Mouse (Mus musculus): Measurements from ENCODE around the gene Ttll1. TPM values are rescaled to one million over a fixed set of nuclear protein-coding genes. Genes with fewer than 3 reads are reported as not detected.

Ttll1 gene
- polyA plus RNA-seq, 1 experiment = 4.4 TPM

DNA sequence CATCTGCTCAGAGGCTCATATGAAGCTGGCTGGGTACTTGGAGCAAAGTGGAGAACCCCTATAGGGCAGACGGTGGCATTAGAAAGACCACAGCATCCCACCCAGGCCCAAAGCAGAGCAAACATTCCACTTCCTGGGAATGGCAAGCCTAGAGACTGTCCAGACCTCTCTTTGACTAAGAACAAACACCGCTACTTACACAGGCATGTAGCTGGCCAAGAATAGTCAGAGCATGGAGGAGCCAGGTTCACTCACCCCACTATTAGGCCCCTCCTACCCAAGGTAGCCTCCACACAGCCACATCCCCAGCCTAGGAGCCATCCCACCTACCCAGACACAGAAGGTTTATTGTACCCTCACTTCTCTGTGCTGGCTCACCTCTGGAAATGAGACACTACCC lies 64.8 kb downstream of the Ttll1 start:
- no peak for TF ChIP-seq CTCF (IDR thresholded peaks at IDR 0.05; ENCODE audit: extremely low read depth, insufficient read depth, insufficient read length, insufficient replicate concordance)
- no peak for TF ChIP-seq POLR2A (IDR thresholded peaks at IDR 0.05; ENCODE audit: low read depth, low read length)
- H3K27ac ChIP-seq (ENCODE audit: insufficient read depth, low read length) = no peak overlapping the region
- no peak for DNase-seq (ENCODE audit: low read depth in 1 of 2, low spot score in 2 of 2)
- H3K4me1 ChIP-seq (ENCODE audit: control insufficient read depth, insufficient read depth, insufficient read length) = peaks cover 30% of the 10 kb centered on the region; the same call in 1 of the 2 replicates
- H3K4me3 ChIP-seq (ENCODE audit: extremely low read depth, insufficient read depth, insufficient read length) = no peak overlapping the region
- H3K27me3 ChIP-seq (ENCODE audit: control insufficient read depth, insufficient read depth, low read length) = no peaks in the 10 kb centered on the region
- no peaks in the 10 kb centered on the region for H3K36me3 ChIP-seq (ENCODE audit: control insufficient read depth, insufficient read depth, low read length)
- WGBS = 94% methylated on average over 2 of the region's 2 CpGs

GRCm38 (mm10) chr15:83445383-83445782 lies 65.3 kb downstream of the Ttll1 start:
- Histone ChIP-seq H3K4me3 (ENCODE audit: extremely low read depth, insufficient read depth, insufficient read length) (no peak overlapping the region), H3K4me1 (ENCODE audit: control insufficient read depth, insufficient read depth, insufficient read length) (peaks cover 32% of the 10 kb centered on the region; the same call in 1 of the 2 replicates), H3K27me3 (ENCODE audit: control insufficient read depth, insufficient read depth, low read length) (no peaks in the 10 kb centered on the region), H3K27ac (ENCODE audit: insufficient read depth, low read length) (no peak overlapping the region), H3K36me3 (ENCODE audit: control insufficient read depth, insufficient read depth, low read length) (no peaks in the 10 kb centered on the region)
- 96% methylated on average over 5 of the region's 5 CpGs for WGBS
- TF ChIP-seq POLR2A (IDR thresholded peaks at IDR 0.05; ENCODE audit: low read depth, low read length) = no peak
- no peak for DNase-seq (ENCODE audit: low read depth in 1 of 2, low spot score in 2 of 2)

DNA sequence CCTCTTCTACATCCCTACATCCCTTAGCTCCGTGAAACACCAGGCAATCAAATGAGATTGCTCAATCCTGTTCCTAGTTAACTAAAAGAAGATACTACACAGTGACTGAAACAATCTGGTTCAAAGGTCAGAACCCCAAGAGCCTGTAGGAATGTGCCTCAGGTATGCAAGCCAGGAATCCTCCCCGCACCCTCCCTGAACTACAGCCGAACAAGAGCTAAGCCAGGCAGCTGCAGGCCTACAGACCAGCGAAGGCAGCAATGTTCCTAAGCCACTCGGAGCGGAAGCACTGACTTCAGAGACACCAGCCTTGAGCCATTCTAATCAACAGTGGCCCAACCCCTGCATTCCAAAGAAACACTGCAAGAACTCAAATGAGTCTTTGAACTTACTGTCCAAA lies 66.3 kb downstream of the Ttll1 start:
- DNase-seq (ENCODE audit: low read depth in 1 of 2, low spot score in 2 of 2) = no peak
- TF ChIP-seq POLR2A (IDR thresholded peaks at IDR 0.05; ENCODE audit: low read depth, low read length) = no peak
- no peak for TF ChIP-seq CTCF (IDR thresholded peaks at IDR 0.05; ENCODE audit: extremely low read depth, insufficient read depth, insufficient read length, insufficient replicate concordance)
- H3K4me3 ChIP-seq (ENCODE audit: extremely low read depth, insufficient read depth, insufficient read length) = no peak overlapping the region
- no peaks in the 10 kb centered on the region for H3K36me3 ChIP-seq (ENCODE audit: control insufficient read depth, insufficient read depth, low read length)
- no peaks in the 10 kb centered on the region for H3K27me3 ChIP-seq (ENCODE audit: control insufficient read depth, insufficient read depth, low read length)
- H3K27ac ChIP-seq (ENCODE audit: insufficient read depth, low read length) = no peak overlapping the region
- 89% methylated on average over 6 of the region's 6 CpGs for WGBS
- peaks cover 30% of the 10 kb centered on the region; the same call in 1 of the 2 replicates for H3K4me1 ChIP-seq (ENCODE audit: control insufficient read depth, insufficient read depth, insufficient read length)

- no peak for DNase-seq (ENCODE audit: low read depth in 1 of 2, low spot score in 2 of 2)
- peaks cover 21% of the 10 kb centered on the region; the same call in 1 of the 2 replicates for H3K4me1 ChIP-seq (ENCODE audit: control insufficient read depth, insufficient read depth, insufficient read length)
- TF ChIP-seq CTCF (IDR thresholded peaks at IDR 0.05; ENCODE audit: extremely low read depth, insufficient read depth, insufficient read length, insufficient replicate concordance) (no peak), POLR2A (IDR thresholded peaks at IDR 0.05; ENCODE audit: low read depth, low read length) (no peak)
- H3K4me3 ChIP-seq (ENCODE audit: extremely low read depth, insufficient read depth, insufficient read length) = no peak overlapping the region
- WGBS = 72% methylated on average over 4 of the region's 4 CpGs
- H3K27me3 ChIP-seq (ENCODE audit: control insufficient read depth, insufficient read depth, low read length) = no peaks in the 10 kb centered on the region
- no peak overlapping the region for H3K27ac ChIP-seq (ENCODE audit: insufficient read depth, low read length)
- no peaks in the 10 kb centered on the region; the same call in 1 of the 2 replicates for H3K36me3 ChIP-seq (ENCODE audit: control insufficient read depth, insufficient read depth, low read length)
Observed at GRCm38 (mm10) chr15:83442495-83443037, 68.1 kb downstream of the Ttll1 start.

DNA sequence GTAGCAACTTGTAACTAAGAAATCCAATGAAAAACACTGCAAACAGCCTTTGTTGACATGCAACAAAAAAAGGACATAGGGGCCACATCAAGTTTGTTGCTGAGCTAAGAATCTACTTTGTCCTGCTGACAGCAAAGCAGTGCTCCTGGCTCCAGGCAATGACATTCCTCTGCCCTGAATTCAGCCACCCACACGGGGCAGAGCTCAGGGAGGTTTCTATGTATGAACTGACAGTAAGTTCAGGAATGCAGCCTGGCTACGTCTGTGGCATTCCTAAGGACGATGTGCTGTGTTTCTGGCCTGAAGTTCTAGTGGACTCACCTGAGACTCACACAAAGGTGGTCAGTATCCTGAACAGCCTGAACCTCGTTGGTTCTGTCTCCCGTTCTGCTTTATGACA lies 70.0 kb downstream of the Ttll1 start:
- H3K36me3 ChIP-seq (ENCODE audit: control insufficient read depth, insufficient read depth, low read length) = no peaks in the 10 kb centered on the region; the same call in 1 of the 2 replicates
- TF ChIP-seq CTCF (IDR thresholded peaks at IDR 0.05; ENCODE audit: extremely low read depth, insufficient read depth, insufficient read length, insufficient replicate concordance) = no peak
- no peak for TF ChIP-seq POLR2A (IDR thresholded peaks at IDR 0.05; ENCODE audit: low read depth, low read length)
- H3K27me3 ChIP-seq (ENCODE audit: control insufficient read depth, insufficient read depth, low read length) = no peaks in the 10 kb centered on the region
- DNase-seq (ENCODE audit: low read depth in 1 of 2, low spot score in 2 of 2) = no peak
- H3K27ac ChIP-seq (ENCODE audit: insufficient read depth, low read length) = no peak overlapping the region
- H3K4me1 ChIP-seq (ENCODE audit: control insufficient read depth, insufficient read depth, insufficient read length) = peaks cover 15% of the 10 kb centered on the region
- H3K4me3 ChIP-seq (ENCODE audit: extremely low read depth, insufficient read depth, insufficient read length) = no peak overlapping the region
- 91% methylated on average over 5 of the region's 5 CpGs for whole genome bisulfite sequencing

DNA sequence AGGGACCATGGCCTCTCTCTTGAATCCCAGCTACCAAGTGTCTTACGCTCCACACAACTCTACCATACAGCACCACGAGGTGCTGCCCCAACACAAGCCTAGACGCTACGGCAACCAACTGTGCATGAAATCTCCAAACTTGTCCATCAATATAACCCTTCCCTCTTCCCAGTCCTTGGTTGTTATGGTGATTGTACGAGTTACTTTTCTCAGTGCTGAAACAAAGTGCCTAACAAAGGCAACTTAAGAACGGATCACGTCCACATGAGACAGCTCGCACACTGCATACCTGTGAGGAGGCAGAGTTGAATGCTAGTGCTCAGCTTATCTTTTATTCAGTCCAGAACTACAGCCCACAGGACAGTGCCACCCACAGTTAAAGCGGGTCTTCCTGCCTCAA lies 74.2 kb downstream of the Ttll1 start:
- DNase-seq (ENCODE audit: low read depth in 1 of 2, low spot score in 2 of 2) = no peak
- TF ChIP-seq CTCF (IDR thresholded peaks at IDR 0.05; ENCODE audit: extremely low read depth, insufficient read depth, insufficient read length, insufficient replicate concordance) (no peak), POLR2A (IDR thresholded peaks at IDR 0.05; ENCODE audit: low read depth, low read length) (no peak)
- H3K27ac ChIP-seq (ENCODE audit: insufficient read depth, low read length) = no peak overlapping the region

GRCm38 (mm10) chr15:83435324-83436090 lies 75.2 kb downstream of the Ttll1 start:
- no peak for TF ChIP-seq POLR2A (IDR thresholded peaks at IDR 0.05; ENCODE audit: low read depth, low read length)
- TF ChIP-seq CTCF (IDR thresholded peaks at IDR 0.05; ENCODE audit: extremely low read depth, insufficient read depth, insufficient read length, insufficient replicate concordance) = no peak
- 59% methylated on average over 8 of the region's 8 CpGs for WGBS
- no peak for DNase-seq (ENCODE audit: low read depth in 1 of 2, low spot score in 2 of 2)
- no peak overlapping the region for H3K27ac ChIP-seq (ENCODE audit: insufficient read depth, low read length)
- H3K27me3 ChIP-seq (ENCODE audit: control insufficient read depth, insufficient read depth, low read length) = no peaks in the 10 kb centered on the region
- no peaks in the 10 kb centered on the region; the same call in 1 of the 2 replicates for H3K36me3 ChIP-seq (ENCODE audit: control insufficient read depth, insufficient read depth, low read length)
- H3K4me1 ChIP-seq (ENCODE audit: control insufficient read depth, insufficient read depth, insufficient read length) = peaks cover 32% of the 10 kb centered on the region
- H3K4me3 ChIP-seq (ENCODE audit: extremely low read depth, insufficient read depth, insufficient read length) = no peak overlapping the region

More for the DNA sequence above, 74.2 kb downstream of the Ttll1 start:
- Histone ChIP-seq H3K4me1 (ENCODE audit: control insufficient read depth, insufficient read depth, insufficient read length) (peaks cover 32% of the 10 kb centered on the region), H3K27me3 (ENCODE audit: control insufficient read depth, insufficient read depth, low read length) (no peaks in the 10 kb centered on the region), H3K4me3 (ENCODE audit: extremely low read depth, insufficient read depth, insufficient read length) (no peak overlapping the region), H3K36me3 (ENCODE audit: control insufficient read depth, insufficient read depth, low read length) (no peaks in the 10 kb centered on the region; the same call in 1 of the 2 replicates)
- WGBS = 91% methylated on average over 9 of the region's 9 CpGs
